Mouse (Mus musculus) brain, embryonic 14.5 days (tissue): ENCODE results near the gene Ttc25. TPM values are rescaled to one million over a fixed set of nuclear protein-coding genes. Genes with fewer than 3 reads are reported as not detected.
"Not testable (repeated sequence)": the region's sequence is repeated elsewhere in the genome, so short reads cannot be mapped to it uniquely, and the experiment has no call there.

ENCODE experiments used
- DNase-seq: peaks from one replicate; pipeline ENCODE4 v3.0.0-alpha.2; 2011; ENCODE audit warnings: low read depth
- CTCF ChIP-seq: fragments of 200-500 bp; IDR thresholded peaks from 2 replicates; pipeline ENCODE4 v1.5.1; 2012; ENCODE audit warnings: inconsistent platforms, mild to moderate bottlenecking, moderate library complexity, borderline replicate concordance; ENCODE audit not compliant: insufficient read depth, insufficient read length; ENCODE audit errors: extremely low read depth
- POLR2A ChIP-seq: fragments of 200-500 bp; IDR thresholded peaks from 2 replicates; pipeline ENCODE4 v1.6.1; 2012; ENCODE audit warnings: mild to moderate bottlenecking, inconsistent platforms, borderline replicate concordance; ENCODE audit not compliant: poor library complexity, insufficient read depth, insufficient read length, severe bottlenecking; ENCODE audit errors: extremely low read depth
- polyA plus RNA-seq: library from polyadenylated mRNA; depleted of rRNA; stranded (reverse); fragments of >200 nt; gene quantifications from 2 replicates; pipeline ENCODE4 v1.2.3, GENCODE M21; 2012

Ttc25 gene
- polyA plus RNA-seq, 1 experiment = 2.8 TPM

DNA sequence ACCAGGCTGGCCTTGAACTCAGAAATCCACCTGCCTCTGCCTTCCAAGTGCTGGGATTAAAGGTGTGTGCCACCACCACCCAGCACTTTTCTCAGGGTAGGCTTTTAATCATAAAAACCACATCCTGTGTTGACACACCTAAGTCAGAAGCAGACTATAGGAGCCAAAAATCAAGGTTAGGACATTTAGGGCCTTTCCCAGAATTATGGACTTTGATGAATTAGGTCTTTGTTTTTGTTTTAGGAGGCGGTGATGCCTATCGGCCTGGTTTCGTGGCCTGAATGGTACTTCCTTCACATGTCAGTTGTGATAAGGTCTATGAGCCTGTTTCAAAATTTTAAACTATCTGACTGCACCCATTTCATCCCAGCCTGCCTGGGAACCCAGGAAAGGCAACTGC is 28.8 kb downstream of the Ttc25 start:
- no peak for DNase-seq
- no peak for TF ChIP-seq CTCF
- TF ChIP-seq POLR2A = no peak

DNA sequence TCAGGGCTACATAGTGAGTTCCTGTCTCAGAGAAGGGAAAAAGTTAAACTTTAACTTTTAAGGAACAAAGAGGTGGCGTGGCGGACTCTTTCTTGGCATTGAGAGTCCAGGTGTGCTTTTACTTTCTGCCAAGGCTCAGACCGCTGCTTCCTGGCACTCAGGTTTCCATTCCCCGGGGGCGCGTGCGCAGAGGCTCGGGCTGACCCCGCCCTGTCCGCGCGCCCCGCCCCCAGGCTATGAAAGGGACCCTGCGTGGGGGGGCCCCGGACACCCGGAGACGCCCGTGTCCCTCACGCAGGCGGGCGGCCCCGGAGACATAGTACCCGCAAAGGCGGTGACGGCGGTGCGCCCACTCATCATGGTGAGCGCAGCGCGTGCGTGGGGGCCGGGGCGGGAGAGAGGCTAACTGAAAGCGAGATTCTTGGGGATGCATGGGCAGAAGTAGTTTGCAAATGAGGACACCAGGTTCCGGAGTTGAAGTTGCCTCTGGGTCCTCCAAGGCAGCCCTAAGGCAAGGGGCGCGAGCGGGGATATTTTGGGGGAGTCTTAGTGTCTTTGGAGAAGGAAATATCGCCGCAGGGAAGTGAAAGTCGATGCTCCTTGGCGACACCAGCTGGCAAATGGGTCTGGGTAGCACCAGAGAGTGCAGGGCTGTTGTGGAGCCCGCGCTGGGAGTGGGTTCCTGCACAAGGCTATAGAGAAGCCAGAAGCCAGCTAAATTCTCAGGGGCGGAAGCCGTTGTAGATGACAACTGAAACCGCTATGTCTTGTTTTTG is 29.5 kb downstream of the Ttc25 start, which contains the start of gene Cnp:
Cnp (plus strand) TSS at position 197 of the 776 bp plus-strand sequence.
- TF ChIP-seq CTCF (no peak), POLR2A (0 out of 2 replicates have a peak, but pooled peaks have one; percentile 6)

DNA sequence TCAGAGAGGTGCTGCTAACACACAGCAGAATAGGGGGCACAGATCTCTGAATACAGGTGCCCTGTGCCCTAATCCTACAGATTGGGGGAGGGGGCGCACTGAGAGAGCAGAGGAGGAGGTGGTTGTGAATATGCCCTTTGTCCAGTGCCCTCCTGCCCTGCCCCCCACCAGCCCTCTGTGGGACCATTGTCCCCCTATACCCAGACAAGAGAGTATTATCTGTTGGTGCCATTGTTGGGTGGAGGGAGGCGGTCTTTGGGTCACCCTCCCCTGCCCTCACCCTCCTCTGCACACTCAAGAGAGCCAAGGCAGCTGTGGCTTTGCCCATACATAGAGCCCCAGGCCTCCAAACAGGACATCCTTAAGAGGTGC is 30.1 kb downstream of the Ttc25 start:
- DNase-seq = no peak
- TF ChIP-seq POLR2A (no peak), CTCF (no peak)

More for the DNA sequence above, 29.5 kb downstream of the Ttc25 start, which contains the start of gene Cnp:
- DNase-seq = peak; percentile 72

DNA sequence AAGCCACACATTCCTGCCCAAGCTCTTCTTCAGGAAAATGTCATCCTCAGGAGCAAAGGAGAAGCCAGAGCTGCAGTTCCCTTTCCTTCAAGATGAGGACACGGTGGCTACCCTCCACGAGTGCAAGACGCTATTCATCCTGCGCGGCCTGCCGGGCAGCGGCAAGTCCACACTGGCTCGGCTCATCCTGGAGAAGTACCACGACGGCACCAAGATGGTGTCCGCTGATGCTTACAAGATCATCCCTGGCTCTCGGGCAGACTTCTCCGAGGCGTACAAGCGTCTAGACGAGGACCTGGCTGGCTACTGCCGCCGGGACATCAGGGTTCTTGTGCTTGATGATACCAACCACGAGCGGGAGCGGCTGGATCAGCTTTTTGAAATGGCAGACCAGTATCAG is 30.8 kb downstream of the Ttc25 start:
- no peak for DNase-seq
- TF ChIP-seq CTCF (no peak), POLR2A (no peak)

DNA sequence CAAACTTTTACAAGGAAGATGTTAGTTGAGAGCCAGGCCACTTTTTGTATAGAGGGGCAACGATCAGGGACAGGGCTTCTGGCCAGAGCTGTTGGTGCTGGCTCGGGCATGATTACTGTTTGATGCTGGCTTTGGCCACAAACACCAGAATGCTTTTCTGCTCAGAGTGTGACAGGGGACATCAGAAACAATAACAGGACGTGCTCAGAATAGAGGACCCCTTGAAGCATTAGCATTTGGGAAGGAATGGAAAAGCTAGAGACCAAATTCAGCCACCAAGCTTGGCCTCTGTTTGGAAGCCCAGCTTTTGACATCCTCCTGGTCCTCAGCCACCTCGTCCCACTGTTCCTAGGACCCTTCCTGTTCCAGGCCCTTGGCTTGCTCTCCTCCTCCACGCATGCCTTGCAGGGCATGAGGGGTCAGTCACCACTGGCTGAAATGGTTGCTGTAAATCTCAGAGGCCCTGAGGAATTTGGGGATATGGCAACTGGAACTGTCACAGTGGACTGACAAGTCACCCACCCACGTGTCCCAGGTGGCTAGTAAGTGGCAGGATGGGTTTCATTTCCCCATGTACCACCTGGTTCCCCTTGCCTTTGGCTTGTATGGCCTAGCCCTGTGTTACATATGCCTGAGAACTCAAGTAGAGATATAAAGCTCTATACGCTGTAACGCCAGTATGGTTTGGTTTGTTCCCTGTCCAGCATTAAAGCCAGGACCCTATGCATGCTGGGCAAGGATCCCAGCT is 32.6 kb downstream of the Ttc25 start:
- no peak for TF ChIP-seq POLR2A
- no peak for TF ChIP-seq CTCF
- DNase-seq = no peak

DNA sequence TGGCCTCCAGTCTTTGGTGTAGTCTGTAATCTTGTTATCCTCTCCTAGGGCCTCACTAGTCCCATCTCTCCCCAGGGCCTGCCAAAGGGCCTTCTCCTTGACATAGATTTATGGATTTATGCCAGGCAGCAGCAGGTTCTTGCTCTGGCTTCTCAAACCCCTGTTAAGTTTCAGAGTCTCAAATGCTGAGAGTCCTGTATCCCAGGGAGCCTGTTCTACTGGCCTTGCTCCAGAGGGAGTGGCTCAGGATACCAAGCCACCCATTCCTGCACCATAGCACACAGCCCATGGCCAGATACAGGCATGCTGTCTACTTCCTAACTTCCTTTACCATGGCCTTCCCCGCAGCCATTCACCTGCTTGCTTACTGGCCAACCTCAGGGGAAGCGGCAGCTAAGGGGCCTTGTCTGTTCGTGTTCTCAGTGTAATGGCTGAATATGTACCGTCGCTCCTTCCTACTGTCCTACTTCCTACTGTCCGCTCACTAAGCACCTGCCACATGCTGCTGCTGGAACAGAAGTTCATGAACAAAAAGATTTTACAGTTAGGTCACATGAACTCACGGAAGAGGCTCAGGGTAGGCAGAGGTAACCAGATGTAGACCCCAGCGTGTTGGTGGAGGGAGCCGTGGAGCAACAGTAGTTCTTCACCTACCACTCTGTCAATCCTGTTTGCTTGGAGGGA is 33.9 kb downstream of the Ttc25 start:
- DNase-seq = no peak
- TF ChIP-seq POLR2A (no peak), CTCF (no peak)

DNA sequence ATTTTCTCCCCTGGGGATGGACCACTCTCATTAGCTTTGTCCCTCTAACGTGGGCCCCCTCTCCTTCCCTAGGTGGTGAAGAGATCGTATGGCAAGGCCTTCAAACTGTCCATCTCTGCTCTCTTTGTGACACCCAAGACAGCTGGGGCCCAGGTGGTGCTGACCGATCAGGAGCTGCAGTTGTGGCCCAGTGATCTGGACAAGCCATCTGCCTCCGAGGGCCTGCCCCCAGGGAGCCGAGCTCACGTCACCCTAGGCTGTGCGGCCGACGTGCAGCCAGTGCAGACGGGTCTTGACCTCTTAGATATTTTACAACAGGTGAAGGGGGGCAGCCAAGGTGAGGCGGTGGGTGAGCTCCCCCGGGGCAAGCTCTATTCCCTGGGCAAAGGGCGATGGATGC is 34.9 kb downstream of the Ttc25 start:
- TF ChIP-seq POLR2A (no peak), CTCF (no peak)

DNA sequence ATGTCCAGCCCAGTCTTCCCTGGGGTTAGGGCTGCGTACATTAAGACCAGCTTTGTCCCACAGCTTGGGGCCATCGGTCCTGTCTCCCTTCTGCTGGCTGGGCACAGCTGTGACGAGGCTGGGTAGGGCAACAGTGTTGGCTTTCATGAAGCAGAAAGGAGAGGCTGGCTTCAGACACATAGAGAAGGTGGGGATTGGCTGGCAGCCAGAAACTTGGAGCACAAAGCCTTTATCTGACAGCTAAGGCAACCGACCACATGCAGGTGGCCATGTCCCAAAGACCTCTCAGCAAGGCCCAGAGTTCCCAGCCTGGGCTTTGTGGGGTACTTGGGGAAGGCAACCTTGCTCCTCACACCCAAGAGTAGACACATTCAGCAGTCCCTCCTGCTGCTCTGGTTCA is 36.3 kb downstream of the Ttc25 start:
- TF ChIP-seq CTCF (no peak), POLR2A (no peak)
- peak; percentile 60 for DNase-seq

More for the DNA sequence above, 34.9 kb downstream of the Ttc25 start:
- DNase-seq = no peak

DNA sequence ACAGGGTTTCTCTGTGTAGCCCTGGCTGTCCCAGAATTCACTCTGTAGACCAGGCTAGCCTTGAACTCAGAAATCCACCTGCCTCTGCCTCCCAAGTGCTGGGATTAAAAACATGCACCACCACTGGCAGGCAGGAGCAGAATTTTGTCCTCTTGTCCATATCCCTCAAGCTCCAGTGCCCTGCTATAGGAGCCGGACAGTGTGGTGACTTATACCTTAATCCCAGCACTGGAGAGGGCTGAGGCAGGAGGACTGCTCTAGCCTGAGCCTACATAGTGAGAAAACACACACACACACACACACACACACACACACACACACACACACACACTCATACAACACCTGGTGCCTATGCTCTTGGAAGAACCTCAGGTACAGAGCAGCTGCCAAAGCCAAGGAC is 37.0 kb downstream of the Ttc25 start:
- not testable (repeated sequence) for DNase-seq

DNA sequence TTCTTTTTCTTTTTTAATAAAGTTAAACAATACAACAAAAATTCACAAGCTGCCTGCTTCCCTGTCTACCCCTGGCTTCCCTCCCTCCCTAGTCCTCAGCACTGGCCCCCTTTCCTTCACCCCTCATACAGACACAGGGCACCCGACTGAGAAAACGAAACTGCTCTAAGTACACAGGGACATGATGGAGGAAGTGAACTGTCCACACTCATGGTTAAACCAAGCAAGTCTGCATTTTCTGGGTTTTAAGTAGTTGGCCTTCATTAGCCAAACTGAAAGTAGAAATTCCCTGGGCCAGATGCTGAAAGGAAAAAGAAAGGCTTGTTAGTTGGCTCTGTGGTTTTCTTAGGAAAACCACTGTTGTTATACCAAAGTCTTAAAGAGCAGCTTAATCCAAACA is 37.4 kb downstream of the Ttc25 start:
- DNase-seq = no peak
- TF ChIP-seq CTCF = no peak
- no peak for TF ChIP-seq POLR2A

DNA sequence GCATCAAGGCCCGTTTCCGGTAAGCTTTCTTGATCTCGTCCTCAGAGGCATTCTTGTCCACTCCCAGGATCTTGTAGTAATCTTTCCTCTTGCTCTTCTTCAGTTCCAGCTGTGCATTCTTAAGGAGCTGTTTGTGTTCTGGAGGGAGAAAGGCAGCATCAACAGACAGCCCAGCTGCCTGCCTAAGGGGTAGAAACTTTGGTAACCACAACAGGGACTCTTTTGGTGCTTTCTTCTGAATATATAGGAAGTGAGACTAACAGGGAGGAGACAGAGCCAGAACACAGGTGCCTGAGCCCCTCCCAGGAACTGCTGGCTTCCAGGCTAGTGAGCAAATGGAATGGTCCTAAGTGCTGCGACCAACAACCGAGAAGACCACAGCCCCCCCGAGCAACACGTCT is 39.2 kb downstream of the Ttc25 start:
- DNase-seq = no peak
- no peak for TF ChIP-seq CTCF
- TF ChIP-seq POLR2A = no peak

DNA sequence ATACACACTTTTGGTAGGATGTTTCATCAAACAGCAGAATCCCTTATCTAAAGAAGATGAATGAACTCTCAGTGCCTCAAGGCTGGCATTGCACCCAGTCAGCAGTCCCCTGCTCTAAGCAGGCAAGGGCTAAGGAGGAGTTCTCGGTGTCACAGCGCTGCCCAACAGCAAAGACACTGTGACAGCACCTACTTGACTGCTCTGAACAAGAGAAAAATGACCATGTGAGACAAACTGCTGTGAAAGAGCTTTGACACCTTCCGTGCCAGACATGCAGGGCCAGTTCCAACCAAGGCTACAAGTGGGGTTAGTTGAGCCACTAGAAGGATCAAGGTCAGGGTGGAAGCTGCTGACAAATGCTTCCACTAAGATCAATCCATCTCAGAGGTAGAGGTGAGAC is 39.7 kb downstream of the Ttc25 start:
- TF ChIP-seq POLR2A (no peak), CTCF (no peak)
- no peak for DNase-seq

DNA sequence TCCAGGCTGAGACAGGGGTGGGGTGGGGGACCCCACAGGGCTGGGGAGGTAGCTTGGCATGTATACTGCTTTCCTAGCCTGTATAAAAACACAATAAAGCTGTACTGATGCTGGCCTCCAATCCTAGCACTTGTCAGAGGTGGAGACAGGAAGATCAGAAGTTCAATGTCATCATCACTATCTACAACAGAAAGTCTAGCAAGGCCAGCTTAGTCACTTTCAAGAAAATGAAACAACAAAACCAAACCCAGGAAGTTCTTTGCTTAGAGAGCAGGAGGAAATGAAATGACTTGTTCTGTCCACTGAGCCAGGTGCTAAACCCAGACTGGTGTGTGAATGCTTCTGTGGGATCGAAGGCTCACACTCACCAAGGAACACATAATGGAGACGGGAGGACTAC is 43.1 kb downstream of the Ttc25 start:
- TF ChIP-seq POLR2A (no peak), CTCF (no peak)

More for the DNA sequence above, 43.1 kb downstream of the Ttc25 start:
- DNase-seq = no peak
